Mouse (Mus musculus): ENCODE data around the gene Zfp488. TPM values are rescaled to one million over a fixed set of nuclear protein-coding genes. Genes with fewer than 3 reads are reported as not detected.

The Zfp488 gene
- polyA plus RNA-seq, 1 experiment from 2014 or later, result not detected

- Histone ChIP-seq H3K27me3 (ENCODE audit: insufficient read depth, low read length) (no peaks in the 10 kb centered on the region), H3K9me3 (ENCODE audit: low read length) (no peaks in the 10 kb centered on the region), H3K4me3 (ENCODE audit: low read depth, low read length) (no peak overlapping the region), H3K36me3 (replicated peaks; ENCODE audit: insufficient read depth, low read length) (no peaks in the 10 kb centered on the region), H3K9ac (replicated peaks) (no peak overlapping the region), H3K27ac (ENCODE audit: low read depth) (0 out of 2 replicates have a peak overlapping the region, but pooled peaks have one; percentile 34), H3K4me1 (ENCODE audit: insufficient read depth) (no peaks in the 10 kb centered on the region), H3K4me2 (ENCODE audit: low read depth, low read length) (peak overlapping the region; percentile 26; the same call in 1 of the 2 replicates)
- TF ChIP-seq EP300 (IDR thresholded peaks at IDR 0.05; ENCODE audit: low read depth), result no peak
- peak; percentile 76 for TF ChIP-seq CTCF (IDR thresholded peaks at IDR 0.05; ENCODE audit: low read depth)
- DNase-seq, result peak; percentile 71
- no peak for ATAC-seq
- 25% methylated on average over 9 of the region's 9 CpGs for WGBS (ENCODE audit: insufficient replicate concordance)
These were observed 39.4 kb downstream of the Zfp488 start for GRCm38 (mm10) chr14:33939117-33939516.

- ATAC-seq, result no peak
- H3K4me3 ChIP-seq (ENCODE audit: low read depth, low read length), result no peak overlapping the region
- H3K9me3 ChIP-seq (ENCODE audit: low read length), result no peaks in the 10 kb centered on the region
- WGBS (ENCODE audit: insufficient replicate concordance), result 29% methylated on average over 5 of the region's 5 CpGs
- H3K4me2 ChIP-seq (ENCODE audit: low read depth, low read length), result no peak overlapping the region
- 0 out of 2 replicates have a peak, but pooled peaks cover 6% of the 10 kb centered on the region for H3K27me3 ChIP-seq (ENCODE audit: insufficient read depth, low read length)
- TF ChIP-seq CTCF (IDR thresholded peaks at IDR 0.05; ENCODE audit: low read depth) (peak; percentile 53), EP300 (IDR thresholded peaks at IDR 0.05; ENCODE audit: low read depth) (no peak)
- no peak overlapping the region for H3K9ac ChIP-seq (replicated peaks)
- no peak overlapping the region for H3K27ac ChIP-seq (ENCODE audit: low read depth)
- H3K36me3 ChIP-seq (replicated peaks; ENCODE audit: insufficient read depth, low read length), result no peaks in the 10 kb centered on the region
- peak; percentile 45 for DNase-seq
- H3K4me1 ChIP-seq (ENCODE audit: insufficient read depth), result no peaks in the 10 kb centered on the region
These were observed 44.7 kb downstream of the Zfp488 start for GRCm38 (mm10) chr14:33933778-33934317.

GRCm38 (mm10) chr14:33932935-33933703, 45.4 kb downstream of the Zfp488 start:
- Histone ChIP-seq H3K4me1 (ENCODE audit: insufficient read depth) (no peaks in the 10 kb centered on the region), H3K27me3 (ENCODE audit: insufficient read depth, low read length) (0 out of 2 replicates have a peak, but pooled peaks cover 6% of the 10 kb centered on the region), H3K9ac (replicated peaks) (no peak overlapping the region), H3K36me3 (replicated peaks; ENCODE audit: insufficient read depth, low read length) (no peaks in the 10 kb centered on the region), H3K4me2 (ENCODE audit: low read depth, low read length) (no peak overlapping the region), H3K9me3 (ENCODE audit: low read length) (no peaks in the 10 kb centered on the region), H3K27ac (ENCODE audit: low read depth) (no peak overlapping the region), H3K4me3 (ENCODE audit: low read depth, low read length) (no peak overlapping the region)
- ATAC-seq (no peak), DNase-seq (peak; percentile 67)
- TF ChIP-seq EP300 (IDR thresholded peaks at IDR 0.05; ENCODE audit: low read depth) (no peak), CTCF (IDR thresholded peaks at IDR 0.05; ENCODE audit: low read depth) (peak; percentile 62)
- WGBS (ENCODE audit: insufficient replicate concordance), result 51% methylated on average over 10 of the region's 10 CpGs

- ATAC-seq, result no peak
- no peak for TF ChIP-seq EP300 (IDR thresholded peaks at IDR 0.05; ENCODE audit: low read depth)
- no peak for TF ChIP-seq CTCF (IDR thresholded peaks at IDR 0.05; ENCODE audit: low read depth)
- no peak for DNase-seq
- Histone ChIP-seq H3K36me3 (replicated peaks; ENCODE audit: insufficient read depth, low read length) (no peaks in the 10 kb centered on the region), H3K9ac (replicated peaks) (no peak overlapping the region), H3K27me3 (ENCODE audit: insufficient read depth, low read length) (0 out of 2 replicates have a peak, but pooled peaks cover 6% of the 10 kb centered on the region), H3K4me3 (ENCODE audit: low read depth, low read length) (no peak overlapping the region), H3K4me1 (ENCODE audit: insufficient read depth) (no peaks in the 10 kb centered on the region), H3K4me2 (ENCODE audit: low read depth, low read length) (no peak overlapping the region), H3K27ac (ENCODE audit: low read depth) (no peak overlapping the region), H3K9me3 (ENCODE audit: low read length) (no peaks in the 10 kb centered on the region)
- WGBS (ENCODE audit: insufficient replicate concordance), result 38% methylated on average over 17 of the region's 17 CpGs
These were observed 46.7 kb downstream of the Zfp488 start for GRCm38 (mm10) chr14:33931853-33932252.

- Histone ChIP-seq H3K27me3 (ENCODE audit: insufficient read depth, low read length) (peaks cover 35% of the 10 kb centered on the region), H3K9ac (replicated peaks) (no peak within 1 kb of the TSS)
- 1% methylated on average over 67 of the region's 85 CpGs for WGBS (ENCODE audit: insufficient replicate concordance)
These were observed 55.1 kb downstream of the Zfp488 start, which contains the start of gene Gdf10 for GRCm38 (mm10) chr14:33923168-33924070. Gdf10 (plus strand) TSS chr14:33923587.

More at GRCm38 (mm10) chr14:33923168-33924070, 55.1 kb downstream of the Zfp488 start, which contains the start of gene Gdf10:
- H3K4me3 ChIP-seq (ENCODE audit: low read depth, low read length), result peak within 1 kb of the TSS; percentile 49
- no peaks in the 10 kb centered on the region for H3K36me3 ChIP-seq (replicated peaks; ENCODE audit: insufficient read depth, low read length)
- DNase-seq (no peak), ATAC-seq (peak; percentile 10; the same call in 1 of the 2 replicates)
- TF ChIP-seq CTCF (IDR thresholded peaks at IDR 0.05; ENCODE audit: low read depth) (no peak), EP300 (IDR thresholded peaks at IDR 0.05; ENCODE audit: low read depth) (no peak)
- H3K27ac ChIP-seq (ENCODE audit: low read depth), result no peak within 1 kb of the TSS
- no peaks in the 10 kb centered on the region for H3K9me3 ChIP-seq (ENCODE audit: low read length)
- no peaks in the 10 kb centered on the region for H3K4me1 ChIP-seq (ENCODE audit: insufficient read depth)
- peak within 1 kb of the TSS; percentile 65 for H3K4me2 ChIP-seq (ENCODE audit: low read depth, low read length)
